ENCODE assay signal across 32 mouse cellular contexts in genomic region chrX:12224314-12224713, GRCm38 (mm10).
"Had no signal": no experiment of that assay in that cellular context is flagged by ENCODE, and none has a peak within 500 bp of the region (broad histone marks: within the 10 kb centered on the region; RNA-seq: fewer than 3 reads in every experiment).

No protein-coding gene starts in this region.

- ATAC-seq: hindbrain, embryonic 16.5 days; inflammation-experienced regulatory T-cells, adult 6 months; intestine, embryonic 15.5 days; intestine, embryonic 16.5 days; intestine, postnatal 0 days had no signal

- H3K27me3 ChIP-seq: hindbrain, embryonic 15.5 days had no signal

- DNase-seq: heart, postnatal 14 days; heart, postnatal 36 days; heart, postnatal 4 days; kidney, adult 11 months; kidney, adult 18-20 months; kidney, adult 2 months; kidney, adult 8-10 months; kidney, adult 9 months; kidney, postnatal 10 days; kidney, postnatal 14 days; kidney, postnatal 25 days; kidney, postnatal 36 days; layer of hippocampus, adult 9-11 months; layer of hippocampus, postnatal 36 days had no signal

- H3K4me1 ChIP-seq: heart, embryonic 10.5 days; heart, embryonic 12.5 days; hindbrain, embryonic 12.5 days; intestine, embryonic 15.5 days had no signal

- H3K27ac ChIP-seq: heart, embryonic 10.5 days; heart, embryonic 13.5 days; heart, embryonic 15.5 days; hindbrain, embryonic 15.5 days; hindbrain, postnatal 0 days; intestine, embryonic 15.5 days; kidney, embryonic 15.5 days; kidney, postnatal 0 days; layer of hippocampus, adult 2 months had no signal

- H3K36me3 ChIP-seq: heart, embryonic 10.5 days; heart, embryonic 12.5 days; heart, embryonic 13.5 days; heart, embryonic 15.5 days; hindbrain, embryonic 10.5 days; hindbrain, embryonic 12.5 days; hindbrain, embryonic 13.5 days; hindbrain, embryonic 15.5 days; intestine, embryonic 15.5 days; kidney, embryonic 15.5 days had no signal

- H3K4me3 ChIP-seq: heart, embryonic 13.5 days; heart, embryonic 15.5 days; hindbrain, embryonic 10.5 days; hindbrain, embryonic 12.5 days; hindbrain, embryonic 13.5 days; hindbrain, embryonic 15.5 days; intestine, embryonic 15.5 days; layer of hippocampus, adult 2 months had no signal

- H3K9me3 ChIP-seq: heart, embryonic 10.5 days; heart, embryonic 12.5 days; heart, embryonic 13.5 days; heart, embryonic 15.5 days; hindbrain, embryonic 10.5 days; hindbrain, embryonic 12.5 days; hindbrain, embryonic 13.5 days; hindbrain, embryonic 15.5 days; intestine, embryonic 15.5 days; kidney, embryonic 15.5 days had no signal

- H3K9ac ChIP-seq: heart, embryonic 12.5 days; heart, embryonic 13.5 days; heart, embryonic 15.5 days; hindbrain, embryonic 12.5 days; hindbrain, embryonic 13.5 days; hindbrain, embryonic 14.5 days; hindbrain, embryonic 15.5 days; intestine, embryonic 15.5 days; kidney, embryonic 15.5 days had no signal
